Mouse (Mus musculus) kidney, adult 18-20 months (tissue): Measurements from ENCODE around the gene Mcm5.

Source experiments
- DNase-seq: peaks from one replicate; pipeline ENCODE4 v3.0.0; 2021

The Mcm5 gene

GRCm38 (mm10) chr8:75109236-75109967 lies at the start of gene Mcm5:
Gene Mcm5, plus strand, starts transcription at chr8:75109569.
- peak; percentile 99 for DNase-seq

DNA sequence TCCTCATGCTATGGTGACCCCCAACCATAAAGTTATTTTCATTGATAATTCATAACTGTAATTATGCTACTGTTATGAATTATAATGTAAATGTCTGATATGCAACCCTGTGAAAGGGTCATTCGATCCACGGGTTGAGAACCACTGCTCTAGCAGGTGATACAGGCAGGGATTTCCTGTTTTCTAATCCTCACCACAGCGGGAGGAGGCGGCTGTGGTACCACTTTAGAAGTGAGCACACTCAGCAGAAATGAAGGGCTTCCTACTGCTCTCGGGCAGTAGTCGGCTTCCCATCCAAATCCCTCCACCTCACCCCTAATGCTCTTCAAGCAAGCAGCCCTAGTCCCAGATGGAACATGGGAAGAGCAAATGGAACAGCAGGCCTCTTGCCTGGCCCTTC lies 49.3 kb upstream of the Mcm5 start:
- DNase-seq, result no peak

DNA sequence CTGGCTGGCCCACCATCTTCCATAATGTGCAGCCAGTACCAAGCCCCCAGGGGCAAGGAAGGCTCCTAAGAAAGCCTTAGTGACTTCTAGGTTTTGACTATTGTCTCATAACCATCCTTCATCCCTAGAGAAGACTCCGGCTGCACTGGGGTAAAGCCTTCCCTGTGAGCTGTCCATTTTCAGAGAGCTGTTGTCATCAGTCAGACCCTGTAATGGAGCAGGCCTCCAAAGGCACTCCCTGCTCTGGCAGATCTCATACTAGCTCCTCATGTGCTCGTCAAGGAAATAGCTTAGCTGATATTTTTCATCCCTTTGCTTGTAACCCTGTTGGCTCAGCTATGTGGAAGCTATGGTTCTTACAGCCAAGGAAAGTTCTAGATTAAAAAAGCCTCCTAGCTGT lies 48.6 kb upstream of the Mcm5 start:
- no peak for DNase-seq

DNA sequence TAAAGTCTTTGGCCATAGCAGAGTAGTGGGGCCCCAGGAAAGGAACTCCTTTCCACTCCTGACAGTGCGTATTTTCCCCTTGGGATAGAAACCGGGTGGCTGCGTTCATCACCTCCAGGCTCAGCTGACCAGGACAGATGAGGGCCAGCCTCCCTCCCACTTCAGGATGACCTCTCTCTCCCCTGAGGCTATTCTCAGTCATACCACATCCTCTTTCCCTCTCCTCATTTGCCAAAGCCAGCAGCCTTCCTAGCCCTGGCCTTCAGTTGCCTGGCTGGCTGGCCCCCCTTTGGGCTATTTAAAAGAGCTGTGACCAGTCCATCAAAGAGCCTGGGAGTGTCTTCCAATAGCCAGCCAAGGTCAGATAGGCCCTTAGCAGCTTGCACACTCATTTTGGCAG lies 46.1 kb upstream of the Mcm5 start:
- no peak for DNase-seq

DNA sequence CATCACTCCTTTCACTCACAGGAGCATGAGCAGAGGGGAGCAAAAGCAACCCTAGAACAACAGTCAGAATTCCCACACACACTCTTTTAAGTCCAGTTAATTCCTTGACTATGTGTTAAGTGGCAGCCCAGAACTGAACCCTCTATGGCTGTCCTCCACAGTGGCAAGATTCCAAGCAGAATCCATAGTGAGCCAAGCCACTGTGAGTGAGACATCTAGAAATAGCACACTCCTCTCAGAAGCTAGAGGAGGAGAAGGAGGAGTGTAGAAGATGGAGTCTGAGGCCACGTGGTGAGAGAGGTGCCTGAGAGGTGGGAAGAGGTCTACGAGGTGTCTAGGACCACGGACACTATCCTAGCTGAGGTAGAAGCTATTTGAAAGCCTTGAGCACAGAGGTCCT lies 44.6 kb upstream of the Mcm5 start:
- no peak for DNase-seq

GRCm38 (mm10) chr8:75067287-75067686 lies 42.1 kb upstream of the Mcm5 start:
- DNase-seq, result no peak

DNA sequence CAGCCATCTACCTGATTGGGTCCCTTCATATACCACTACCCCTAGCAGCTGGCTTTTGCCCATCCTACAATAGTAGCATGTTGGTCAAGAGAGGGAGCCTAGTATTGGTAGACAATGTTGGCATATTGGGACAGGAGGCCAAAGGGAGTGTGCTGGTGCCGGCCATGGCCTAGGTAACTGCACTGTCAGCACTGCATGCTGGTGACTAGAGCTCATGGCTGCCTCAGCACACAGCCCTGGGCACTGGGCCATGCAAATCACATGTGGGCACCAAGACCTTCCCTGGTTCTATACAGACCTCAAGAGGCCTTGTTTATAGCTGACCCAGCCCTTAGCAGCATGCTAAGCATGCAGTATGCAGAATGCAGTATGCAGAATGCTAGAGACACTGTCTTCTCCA lies 39.1 kb upstream of the Mcm5 start:
- DNase-seq, result no peak

- DNase-seq, result peak; percentile 87
Measured at GRCm38 (mm10) chr8:75071627-75072346, 37.6 kb upstream of the Mcm5 start.

DNA sequence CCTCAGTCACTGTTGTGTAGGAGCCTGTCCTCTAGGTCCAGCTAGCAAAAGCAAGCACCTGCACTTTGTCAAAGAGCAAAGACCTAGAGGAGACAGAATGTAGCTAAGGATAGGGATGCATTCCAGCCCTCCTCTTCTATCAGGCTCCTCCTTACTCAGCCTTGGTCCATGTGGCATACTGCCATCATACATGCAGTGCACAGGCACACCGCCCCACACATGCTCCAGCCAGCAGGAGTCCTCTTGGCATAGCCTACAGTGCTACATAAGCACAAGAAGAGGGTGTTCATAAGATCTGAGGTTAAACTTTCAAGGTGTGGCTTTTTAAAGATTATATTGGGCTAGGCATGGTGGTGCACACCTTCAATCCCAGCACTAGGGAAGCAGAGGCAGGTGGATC lies 34.5 kb upstream of the Mcm5 start:
- DNase-seq, result no peak

GRCm38 (mm10) chr8:75078215-75078614 lies 31.2 kb upstream of the Mcm5 start:
- no peak for DNase-seq

GRCm38 (mm10) chr8:75078851-75079250 lies 30.5 kb upstream of the Mcm5 start:
- DNase-seq, result no peak

- DNase-seq, result no peak
Measured at GRCm38 (mm10) chr8:75081364-75082040, 27.9 kb upstream of the Mcm5 start.

- no peak for DNase-seq
Measured at GRCm38 (mm10) chr8:75082181-75082805, 27.1 kb upstream of the Mcm5 start.

GRCm38 (mm10) chr8:75083846-75084245 lies 25.5 kb upstream of the Mcm5 start:
- peak; percentile 93 for DNase-seq

DNA sequence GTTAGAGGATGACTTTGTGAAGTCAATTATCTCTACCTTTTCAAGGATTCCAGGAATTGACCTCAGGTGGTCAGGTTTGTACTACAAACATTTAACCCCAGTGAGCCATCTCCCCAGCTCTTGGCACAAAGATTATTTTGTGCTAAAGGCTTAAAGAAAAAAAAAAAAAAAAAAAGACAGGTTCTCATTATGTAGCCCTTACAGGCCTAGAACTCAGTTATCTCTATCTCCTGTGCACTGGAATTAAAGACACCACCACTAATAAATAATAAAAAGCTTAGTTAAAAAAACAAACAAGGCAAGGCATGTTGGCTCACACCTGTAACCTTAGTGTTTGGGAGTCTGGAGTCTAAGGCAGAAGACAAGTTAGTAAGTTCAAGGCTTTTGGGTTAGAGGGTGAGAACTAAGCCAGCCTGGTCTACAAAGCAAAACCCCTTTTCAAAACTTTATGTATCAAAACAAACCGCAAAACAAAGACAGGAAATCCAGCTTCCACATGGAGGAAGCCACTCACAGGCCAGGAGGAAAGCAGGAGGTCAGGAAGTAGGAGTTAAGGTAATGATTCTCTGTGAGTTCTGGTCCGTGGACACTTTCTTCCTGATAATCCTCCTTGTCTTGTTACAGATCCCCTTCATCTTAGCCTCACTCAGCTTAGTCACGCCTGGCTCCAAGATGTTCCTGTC lies 24.8 kb upstream of the Mcm5 start:
- DNase-seq, result no peak

DNA sequence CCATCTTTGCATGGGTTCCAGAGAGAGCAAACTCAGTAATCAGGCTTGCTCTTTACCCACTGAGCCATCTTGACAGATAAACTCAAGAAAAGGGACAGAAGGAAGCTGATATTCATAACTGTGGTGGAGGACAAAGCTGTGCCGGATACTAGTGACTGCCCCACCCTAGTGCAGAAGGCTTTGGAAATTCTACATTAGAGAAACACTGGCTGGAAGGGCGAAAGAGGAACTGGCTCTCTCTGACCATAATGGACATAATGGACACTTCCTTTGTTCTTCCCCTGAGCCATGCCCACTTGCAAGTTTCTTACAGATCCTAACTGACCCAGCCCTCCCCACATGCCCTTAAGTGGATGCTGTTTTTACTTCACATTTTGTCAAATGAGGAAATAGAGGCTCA lies 23.4 kb upstream of the Mcm5 start:
- no peak for DNase-seq

DNA sequence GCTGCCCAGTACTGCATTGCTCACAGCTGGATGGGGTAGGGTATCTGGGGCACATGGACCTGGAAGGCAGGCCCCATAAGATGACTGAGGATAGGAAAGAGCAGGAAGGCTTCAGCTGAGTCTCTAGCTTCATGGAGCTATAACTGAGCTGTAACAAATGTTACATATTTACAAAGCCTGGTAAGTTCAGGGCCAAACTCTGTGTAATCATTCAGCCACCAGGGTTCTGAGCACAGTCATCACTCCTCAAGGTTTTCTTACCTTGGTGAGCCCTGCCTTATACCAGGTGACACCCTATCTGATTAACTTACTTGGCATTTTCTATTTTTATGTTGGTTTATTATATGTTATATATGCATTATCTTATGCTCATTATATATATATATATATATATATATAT lies 22.2 kb upstream of the Mcm5 start:
- DNase-seq, result no peak

DNA sequence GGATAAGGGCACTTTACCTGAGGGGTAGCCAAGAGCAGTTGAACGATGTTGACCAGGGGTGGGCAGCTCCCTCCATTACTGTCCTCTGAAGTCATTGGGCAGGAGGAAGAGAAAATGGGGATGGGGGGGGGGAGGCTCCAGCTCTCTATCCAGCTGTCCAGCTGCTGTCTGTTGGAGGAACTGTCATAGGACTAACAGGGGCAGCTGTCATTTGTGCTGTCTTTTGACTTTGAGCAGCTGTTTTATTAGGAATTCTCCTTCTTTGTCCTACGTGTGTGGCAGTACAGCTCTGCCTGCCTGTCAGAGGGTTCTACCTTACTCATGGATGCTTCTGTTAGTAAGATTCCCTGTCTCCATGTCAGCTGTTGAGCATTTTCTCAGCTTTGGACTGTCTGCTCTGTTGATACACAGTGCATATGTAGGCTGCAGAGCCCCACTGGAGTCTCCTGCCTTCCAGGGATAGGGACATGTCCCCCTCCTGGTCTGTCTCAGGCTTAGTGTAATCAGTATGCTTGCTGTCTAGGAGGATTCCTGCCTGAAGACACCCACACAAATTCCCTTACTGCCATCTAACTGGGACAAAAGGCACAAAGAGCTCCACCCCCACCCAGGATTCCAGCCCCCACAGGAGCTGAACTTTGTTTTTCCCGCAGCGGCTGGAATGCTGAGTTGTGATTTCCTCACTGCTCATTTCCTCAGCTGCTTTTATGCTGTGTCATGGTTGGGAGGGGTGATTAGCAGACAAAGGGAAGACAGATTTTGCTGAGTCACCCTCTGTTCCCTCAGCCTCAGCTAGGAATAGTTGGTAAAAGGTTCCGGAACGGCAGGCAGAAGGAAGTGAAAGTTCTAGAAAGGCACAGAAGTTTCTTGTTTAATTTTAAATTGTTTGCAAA lies 20.1 kb upstream of the Mcm5 start:
- DNase-seq, result peak; percentile 76

DNA sequence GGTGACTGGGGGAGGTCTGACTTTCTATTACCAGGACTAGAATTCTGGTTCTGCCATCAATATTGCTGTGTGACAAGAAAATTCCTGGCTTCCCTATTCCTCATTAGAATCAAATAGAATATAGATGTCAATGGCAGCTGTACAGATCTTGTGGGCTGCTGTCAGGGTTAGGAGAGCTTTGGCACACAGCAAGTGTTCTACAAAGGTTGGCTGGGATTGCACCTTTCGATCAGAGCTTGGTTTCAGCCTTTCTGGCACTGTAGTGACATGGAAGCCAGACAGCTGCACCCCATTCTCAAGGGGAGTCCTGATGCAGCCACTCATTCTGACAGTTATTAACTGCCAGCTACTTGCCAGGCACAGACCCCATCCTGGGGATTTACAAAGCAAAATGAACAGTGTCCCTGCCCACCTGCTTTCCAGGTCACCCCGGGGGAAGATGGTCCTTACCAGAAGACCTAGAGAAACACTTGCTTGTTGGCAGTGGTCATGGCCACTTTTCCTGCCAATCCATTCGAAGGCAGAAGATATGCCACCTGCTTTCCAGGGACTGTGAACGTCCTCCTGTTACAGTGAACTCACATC lies 18.5 kb upstream of the Mcm5 start:
- no peak for DNase-seq

DNA sequence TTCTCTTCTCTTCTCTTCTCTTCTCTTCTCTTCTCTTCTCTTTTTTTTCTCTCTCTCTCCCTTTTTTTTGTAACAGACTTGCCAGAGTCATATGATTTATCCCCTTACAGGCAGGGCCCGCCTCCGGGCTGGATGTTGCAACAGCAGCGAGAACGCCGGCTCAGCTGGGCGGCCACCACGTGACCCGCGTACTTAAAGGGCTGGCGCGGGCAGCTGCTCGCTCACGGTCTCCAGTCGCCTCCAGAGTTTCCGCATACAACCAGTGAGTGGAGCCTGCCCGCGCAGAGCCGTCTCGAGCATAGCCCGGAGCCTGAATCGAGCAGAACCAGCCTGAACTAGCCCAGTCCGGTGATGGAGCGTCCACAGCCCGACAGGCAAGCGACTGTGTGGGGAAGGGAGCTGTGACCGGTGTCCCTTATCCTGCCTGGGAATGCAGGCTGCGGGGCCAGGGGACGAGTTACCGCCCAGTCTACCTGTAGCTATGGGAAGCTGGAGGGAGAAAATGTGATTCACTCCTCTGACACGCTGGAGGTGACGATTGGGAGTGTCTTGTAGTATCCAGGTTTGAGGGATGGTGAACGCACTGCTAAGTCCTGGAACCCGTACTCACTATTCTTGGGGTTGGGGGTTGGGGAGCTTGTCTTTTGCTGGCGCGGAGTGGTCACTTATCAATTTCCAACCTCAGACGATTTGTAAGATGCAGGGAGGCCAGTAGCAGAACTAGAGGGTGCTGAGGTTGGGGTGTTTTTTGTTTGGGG lies 15.8 kb upstream of the Mcm5 start, which contains the start of gene Hmox1:
TSS of gene Hmox1 (plus strand) at position 223 of the 758 bp plus-strand sequence.
- DNase-seq, result peak; percentile 95

DNA sequence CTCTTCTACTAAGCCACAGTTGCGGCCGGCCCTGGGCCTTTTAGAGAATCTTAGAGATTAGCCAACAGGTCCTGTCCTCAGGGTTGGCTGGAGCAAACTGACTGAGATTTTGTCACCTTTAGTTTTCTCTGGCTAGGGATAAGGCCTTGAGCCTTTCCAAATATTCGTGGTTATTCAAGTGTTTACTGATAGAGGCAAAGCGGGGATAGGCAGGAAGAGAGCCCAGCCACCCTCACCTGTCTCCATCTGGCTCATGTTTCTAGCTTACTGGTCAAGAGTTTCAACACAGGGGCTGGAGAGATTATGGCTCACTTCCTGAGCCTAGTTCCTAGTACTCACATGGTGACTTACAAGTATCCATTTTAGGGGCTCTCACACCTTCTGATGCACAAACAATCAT lies 6.4 kb upstream of the Mcm5 start:
- DNase-seq, result no peak
